Mouse (Mus musculus) bone marrow macrophage, adult 2 months (primary cell): ENCODE data around the gene D1Pas1.

Experiments
- CTCF ChIP-seq: IDR thresholded peaks from 2 replicates; pipeline ENCODE4 v1.5.1; 2012; ENCODE audit warnings: low read depth, mild to moderate bottlenecking, low read length, moderate library complexity
- POLR2A ChIP-seq: IDR thresholded peaks from 2 replicates; pipeline ENCODE4 v1.6.1; 2012; ENCODE audit warnings: mild to moderate bottlenecking, low read depth, low read length, borderline replicate concordance

GRCm38 (mm10) chr1:186992113-186992512 lies 24.9 kb downstream of the D1Pas1 start:
- TF ChIP-seq CTCF = no peak
- no peak for TF ChIP-seq POLR2A
